In genomic region chr2:164757841-164758240, GRCm38 (mm10) we compare ENCODE assay signal across 28 mouse cellular contexts. TPM values are rescaled to one million over a fixed set of nuclear protein-coding genes. Genes with fewer than 3 reads are reported as not detected.
"Had no signal": no experiment of that assay in that cellular context is flagged by ENCODE, and none has a peak within 500 bp of the region (broad histone marks: within the 10 kb centered on the region; RNA-seq: fewer than 3 reads in every experiment).

No protein-coding gene starts in this region.

- H3K4me2 ChIP-seq: kidney, embryonic 15.5 days; limb, embryonic 13.5 days; lung, embryonic 14.5 days; midbrain, embryonic 13.5 days; neural tube, embryonic 13.5 days; stomach, embryonic 15.5 days had no signal

- H3K27me3 ChIP-seq: kidney, embryonic 15.5 days; limb, embryonic 13.5 days; midbrain, embryonic 13.5 days; neural tube, embryonic 13.5 days; stomach, embryonic 15.5 days had no signal

- H3K9me3 ChIP-seq: kidney, embryonic 15.5 days; limb, embryonic 10.5 days; limb, embryonic 13.5 days; midbrain, embryonic 10.5 days; midbrain, embryonic 13.5 days; neural tube, embryonic 13.5 days; stomach, embryonic 15.5 days had no signal

- H3K27ac ChIP-seq: kidney, embryonic 15.5 days; limb, embryonic 10.5 days; limb, embryonic 13.5 days; macrophage; midbrain, embryonic 10.5 days; midbrain, embryonic 13.5 days; neural tube, embryonic 13.5 days; stomach, embryonic 15.5 days had no signal

- H3K4me3 ChIP-seq: kidney, embryonic 15.5 days; limb, embryonic 10.5 days; limb, embryonic 13.5 days; midbrain, embryonic 10.5 days; midbrain, embryonic 13.5 days; myocyte; neural tube, embryonic 13.5 days; stomach, embryonic 15.5 days had no signal

- H3K4me1 ChIP-seq: kidney, embryonic 15.5 days; limb, embryonic 10.5 days; limb, embryonic 13.5 days; midbrain, embryonic 10.5 days; midbrain, embryonic 13.5 days; neural tube, embryonic 13.5 days; stomach, embryonic 15.5 days had no signal

- ATAC-seq: intestine, postnatal 0 days; lung, postnatal 0 days; midbrain, embryonic 13.5 days; midbrain, embryonic 16.5 days had no signal

- H3K9ac ChIP-seq: kidney, embryonic 15.5 days; limb, embryonic 13.5 days; lung, embryonic 14.5 days; midbrain, embryonic 13.5 days; neural tube, embryonic 13.5 days; stomach, embryonic 15.5 days had no signal

- DNase-seq: kidney, adult 2 months; kidney, postnatal 10 days; kidney, postnatal 4 days; lung, embryonic 14.5 days; retina, postnatal 1 day; right cerebral cortex, postnatal 25 days; spleen, adult 18-20 months; thymus, postnatal 25 days had no signal

RNA-seq across cellular contexts. Expression of gene Ube2c, which starts 11.9 kb away (rescaled TPM):
- total RNA-seq: left cerebral cortex, adult 18-20 months had no signal

RNA-seq across cellular contexts. Expression of gene Wfdc3, which starts 12.1 kb away (rescaled TPM):
- total RNA-seq: megakaryocyte, adult 5-6 weeks; monocyte, adult 5-6 weeks had no signal
- polyA plus RNA-seq: macrophage had no signal

RNA-seq across cellular contexts. Expression of gene Tnnc2, which starts 21.9 kb away (rescaled TPM):
- total RNA-seq: layer of hippocampus, adult 18-20 months; layer of hippocampus, postnatal 25 days; left cerebral cortex, postnatal 25 days; megakaryocyte, adult 5-6 weeks; monocyte, adult 5-6 weeks; neutrophil, adult 5-6 weeks had no signal
- polyA plus RNA-seq: liver, adult 2 months; lung, embryonic 14.5 days; macrophage; midbrain, embryonic 10.5 days; midbrain, embryonic 13.5 days had no signal
